Comparison of ENCODE assay signal across 27 mouse cellular contexts in the genomic region with DNA sequence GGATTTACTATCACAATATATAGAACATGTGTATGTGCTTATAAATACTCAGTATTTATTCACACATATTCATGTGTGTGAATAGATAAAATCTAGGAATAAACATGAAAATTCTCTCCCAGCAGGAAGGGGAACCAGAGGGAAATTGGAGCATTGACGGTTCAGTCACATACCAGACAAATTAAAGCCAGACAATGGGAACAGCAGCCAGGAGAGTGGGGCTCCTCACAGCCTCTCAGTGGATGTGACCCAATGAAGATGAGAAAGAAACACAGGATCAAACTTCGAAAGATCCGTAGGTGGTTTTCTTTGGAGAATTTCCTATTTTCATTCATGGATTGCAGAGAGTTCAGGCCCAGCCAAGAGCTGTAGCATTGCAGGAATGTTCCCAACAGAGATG.
DNase-seq lines count a peak whose midpoint lies in the region; ATAC-seq and TF ChIP-seq lines count a peak whose summit lies in the region.
"Had no signal": no experiment of that assay in that cellular context is flagged by ENCODE, and none has a peak within 500 bp of the region (broad histone marks: within the 10 kb centered on the region; RNA-seq: fewer than 3 reads in every experiment).

No protein-coding gene starts in this region.

- DNase-seq in embryonic facial prominence, embryonic 11.5 days (ENCODE audit: low spot score), result peak; percentile 33
- DNase-seq in embryonic facial prominence, embryonic 10.5 days (ENCODE audit: low spot score), result no peak
- DNase-seq in limb, embryonic 14.5 days (ENCODE audit: low spot score), result peak; percentile 63
- no peak for DNase-seq in limb, embryonic 10.5 days (ENCODE audit: low spot score)
- peak; percentile 79 for DNase-seq in embryonic facial prominence, embryonic 14.5 days (ENCODE audit: low spot score)
- peak; percentile 10 for DNase-seq in gonadal fat pad, adult 2 months (ENCODE audit: low read depth)
- no peak for DNase-seq in left cerebral cortex, postnatal 4 days
- no peak for DNase-seq in ovary, adult 18-20 months (ENCODE audit: low spot score)
- DNase-seq: adrenal gland, postnatal 10 days; adrenal gland, postnatal 36 days; cerebellum, adult 11 months; cerebellum, adult 2 months; cerebellum, adult 9-11 months; cerebellum, postnatal 25 days; gastrocnemius, postnatal 10 days; gastrocnemius, postnatal 36 days; heart, adult 11 months; heart, postnatal 14 days had no signal

- no peak overlapping the region for H3K27ac ChIP-seq in embryonic facial prominence, embryonic 11.5 days (replicated peaks; ENCODE audit: low read depth, low read length)
- H3K27ac ChIP-seq in embryonic facial prominence, embryonic 10.5 days (replicated peaks), result no peak overlapping the region
- H3K27ac ChIP-seq in limb, embryonic 14.5 days (replicated peaks; ENCODE audit: low read depth, low read length), result no peak overlapping the region
- no peak overlapping the region for H3K27ac ChIP-seq in limb, embryonic 10.5 days
- peak overlapping the region; percentile 4; the same call in 1 of the 2 replicates for H3K27ac ChIP-seq in embryonic facial prominence, embryonic 14.5 days (replicated peaks; ENCODE audit: low read depth, low read length)
- H3K27ac ChIP-seq: embryonic facial prominence, embryonic 12.5 days; forebrain, embryonic 13.5 days; heart, embryonic 13.5 days; hindbrain, embryonic 12.5 days; hindbrain, embryonic 15.5 days had no signal

- no peak overlapping the region for H3K4me2 ChIP-seq in embryonic facial prominence, embryonic 11.5 days (ENCODE audit: low read depth, low read length)
- H3K4me2 ChIP-seq in limb, embryonic 14.5 days (replicated peaks; ENCODE audit: low read depth, low read length, severe bottlenecking), result no peak overlapping the region
- H3K4me2 ChIP-seq in embryonic facial prominence, embryonic 14.5 days (ENCODE audit: low read depth, low read length), result no peak overlapping the region
- H3K4me2 ChIP-seq: embryonic facial prominence, embryonic 12.5 days; forebrain, embryonic 13.5 days; heart, embryonic 13.5 days; hindbrain, embryonic 12.5 days; hindbrain, embryonic 15.5 days had no signal

- intact Hi-C loops in left cerebral cortex, postnatal 4 days (cut with DNase I), result no loop called here

- no peaks in the 10 kb centered on the region; the same call in 1 of the 2 replicates for H3K4me1 ChIP-seq in embryonic facial prominence, embryonic 11.5 days (ENCODE audit: control insufficient read depth, insufficient read depth, low read length)
- H3K4me1 ChIP-seq in embryonic facial prominence, embryonic 10.5 days, result peaks cover 3% of the 10 kb centered on the region; the same call in 1 of the 2 replicates
- H3K4me1 ChIP-seq in limb, embryonic 14.5 days (ENCODE audit: control insufficient read depth, insufficient read depth, low read length), result no peaks in the 10 kb centered on the region
- H3K4me1 ChIP-seq in limb, embryonic 10.5 days, result peaks cover 4% of the 10 kb centered on the region; the same call in 1 of the 2 replicates
- H3K4me1 ChIP-seq in embryonic facial prominence, embryonic 14.5 days (ENCODE audit: control insufficient read depth, insufficient read depth, low read length), result peaks cover 10% of the 10 kb centered on the region; the same call in 1 of the 2 replicates
- H3K4me1 ChIP-seq: forebrain, embryonic 13.5 days; hindbrain, embryonic 15.5 days had no signal

- no peak for ATAC-seq in embryonic facial prominence, embryonic 11.5 days (replicated peaks; ENCODE audit: insufficient number of reproducible peaks, low FRiP score, low TSS enrichment, low read depth)
- ATAC-seq in limb, embryonic 14.5 days (ENCODE audit: low FRiP score, low read depth), result no peak
- 0 out of 2 replicates have a peak, but pooled peaks have one; percentile 60 for ATAC-seq in embryonic facial prominence, embryonic 14.5 days (ENCODE audit: low read depth)
- ATAC-seq: forebrain, embryonic 13.5 days; forebrain, embryonic 16.5 days; intestine, postnatal 0 days; Patski had no signal

- no peaks in the 10 kb centered on the region for H3K36me3 ChIP-seq in embryonic facial prominence, embryonic 11.5 days (replicated peaks; ENCODE audit: control insufficient read depth, insufficient read depth, low read depth, low read length)
- H3K36me3 ChIP-seq in embryonic facial prominence, embryonic 10.5 days (replicated peaks), result no peaks in the 10 kb centered on the region
- no peaks in the 10 kb centered on the region for H3K36me3 ChIP-seq in limb, embryonic 14.5 days (ENCODE audit: control insufficient read depth, insufficient read depth, low read length)
- H3K36me3 ChIP-seq in limb, embryonic 10.5 days, result no peaks in the 10 kb centered on the region
- no peaks in the 10 kb centered on the region for H3K36me3 ChIP-seq in embryonic facial prominence, embryonic 14.5 days (ENCODE audit: control insufficient read depth, insufficient read depth, low read length)
- H3K36me3 ChIP-seq: embryonic facial prominence, embryonic 12.5 days; heart, embryonic 13.5 days; hindbrain, embryonic 12.5 days; hindbrain, embryonic 15.5 days had no signal

- no peak overlapping the region for H3K4me3 ChIP-seq in embryonic facial prominence, embryonic 11.5 days (ENCODE audit: low read depth, low read length)
- H3K4me3 ChIP-seq in embryonic facial prominence, embryonic 10.5 days, result no peak overlapping the region
- no peak overlapping the region for H3K4me3 ChIP-seq in limb, embryonic 14.5 days (replicated peaks; ENCODE audit: low read length)
- H3K4me3 ChIP-seq in limb, embryonic 10.5 days, result no peak overlapping the region
- H3K4me3 ChIP-seq in embryonic facial prominence, embryonic 14.5 days (ENCODE audit: low read depth, low read length), result no peak overlapping the region
- H3K4me3 ChIP-seq: embryonic facial prominence, embryonic 12.5 days; erythroblast, embryonic 14.5 days; forebrain, embryonic 13.5 days; heart, embryonic 13.5 days; hindbrain, embryonic 12.5 days; hindbrain, embryonic 15.5 days had no signal

- TF ChIP-seq POLR2A in limb, embryonic 14.5 days (IDR thresholded peaks at IDR 0.05; ENCODE audit: borderline replicate concordance, extremely low read depth, insufficient read depth, insufficient read length), result no peak

- WGBS in embryonic facial prominence, embryonic 11.5 days, result 51% methylated on average over 3 of the region's 3 CpGs
- 56% methylated on average over 3 of the region's 3 CpGs for WGBS in embryonic facial prominence, embryonic 10.5 days
- WGBS in limb, embryonic 14.5 days, result 52% methylated on average over 3 of the region's 3 CpGs
- 69% methylated on average over 3 of the region's 3 CpGs for WGBS in limb, embryonic 10.5 days
- 30% methylated on average over 3 of the region's 3 CpGs for WGBS in embryonic facial prominence, embryonic 14.5 days

- no peak overlapping the region for H3K9ac ChIP-seq in embryonic facial prominence, embryonic 11.5 days (replicated peaks; ENCODE audit: low read length)
- H3K9ac ChIP-seq in limb, embryonic 14.5 days (ENCODE audit: low read depth, low read length, severe bottlenecking), result no peak overlapping the region
- H3K9ac ChIP-seq in embryonic facial prominence, embryonic 14.5 days (ENCODE audit: low read depth, low read length), result no peak overlapping the region
- H3K9ac ChIP-seq: embryonic facial prominence, embryonic 12.5 days; forebrain, embryonic 13.5 days; heart, embryonic 13.5 days; hindbrain, embryonic 12.5 days; hindbrain, embryonic 15.5 days had no signal

- no peaks in the 10 kb centered on the region for H3K9me3 ChIP-seq in embryonic facial prominence, embryonic 11.5 days (replicated peaks; ENCODE audit: control insufficient read depth, low read length)
- H3K9me3 ChIP-seq in embryonic facial prominence, embryonic 10.5 days, result no peaks in the 10 kb centered on the region
- H3K9me3 ChIP-seq in limb, embryonic 14.5 days (ENCODE audit: control insufficient read depth, low read length), result no peaks in the 10 kb centered on the region
- no peaks in the 10 kb centered on the region for H3K9me3 ChIP-seq in limb, embryonic 10.5 days (replicated peaks)
- H3K9me3 ChIP-seq in embryonic facial prominence, embryonic 14.5 days (ENCODE audit: control insufficient read depth, low read length), result no peaks in the 10 kb centered on the region
- H3K9me3 ChIP-seq: embryonic facial prominence, embryonic 12.5 days; forebrain, embryonic 13.5 days; heart, embryonic 13.5 days; hindbrain, embryonic 12.5 days; hindbrain, embryonic 15.5 days had no signal

- no peaks in the 10 kb centered on the region for H3K27me3 ChIP-seq in embryonic facial prominence, embryonic 11.5 days (ENCODE audit: control insufficient read depth, insufficient read depth, low read length)
- no peaks in the 10 kb centered on the region for H3K27me3 ChIP-seq in embryonic facial prominence, embryonic 10.5 days (replicated peaks; ENCODE audit: low read depth, poor library complexity, severe bottlenecking)
- H3K27me3 ChIP-seq in limb, embryonic 14.5 days (ENCODE audit: control insufficient read depth, insufficient read depth, low read length), result no peaks in the 10 kb centered on the region
- no peaks in the 10 kb centered on the region for H3K27me3 ChIP-seq in limb, embryonic 10.5 days (ENCODE audit: low read depth, poor library complexity, severe bottlenecking)
- H3K27me3 ChIP-seq in embryonic facial prominence, embryonic 14.5 days (replicated peaks; ENCODE audit: control insufficient read depth, insufficient read depth, low read length), result no peaks in the 10 kb centered on the region
- H3K27me3 ChIP-seq: embryonic facial prominence, embryonic 12.5 days; forebrain, embryonic 13.5 days; hindbrain, embryonic 12.5 days; hindbrain, embryonic 15.5 days; Patski had no signal

Comparison
In these comparisons a context has a peak if more than half of its experiments do, and no peak if none do; other contexts are left out.
1. DNase-seq: peak in embryonic facial prominence, embryonic 11.5 days (single experiment), limb, embryonic 14.5 days (single experiment), embryonic facial prominence, embryonic 14.5 days (single experiment) and gonadal fat pad, adult 2 months (single experiment); none in embryonic facial prominence, embryonic 10.5 days (single experiment), limb, embryonic 10.5 days (single experiment), left cerebral cortex, postnatal 4 days (single experiment) and ovary, adult 18-20 months (single experiment).